Mouse (Mus musculus): ENCODE results near the gene Smim12.
A peak's percentile ranks its signal among the peaks of the same experiment; 100 is the strongest.

Gene Smim12

DNA sequence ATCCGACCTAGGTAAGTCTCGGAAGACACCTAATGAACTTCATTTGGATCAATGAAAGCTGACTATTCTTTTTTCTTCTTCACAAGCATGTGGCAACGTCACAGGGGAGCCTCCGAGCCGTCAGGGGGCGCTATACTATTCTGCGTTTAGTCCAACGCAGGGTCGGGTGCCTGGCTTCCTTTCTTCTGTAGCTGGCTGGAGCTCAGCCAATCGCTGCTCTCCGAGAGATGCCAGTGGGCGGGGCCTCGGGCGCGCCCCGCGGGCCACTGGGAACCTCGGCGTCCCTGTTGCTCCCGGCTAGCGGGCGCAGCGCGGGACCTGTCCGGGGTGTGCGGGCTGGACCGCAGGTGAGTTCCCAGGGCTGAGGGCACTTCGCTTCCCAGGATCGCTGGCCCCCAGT, at the start of gene Smim12:
Gene Smim12, plus strand, starts transcription at position 233 of the 400 bp plus-strand sequence.
- peak; percentile 98 for DNase-seq (ENCODE audit: low spot score)

GRCm38 (mm10) chr4:127194477-127195269, 48.9 kb upstream of the Smim12 start:
- no peak for DNase-seq (ENCODE audit: low spot score)

GRCm38 (mm10) chr4:127198609-127199008, 45.0 kb upstream of the Smim12 start:
- DNase-seq (ENCODE audit: low spot score), result no peak

- DNase-seq (ENCODE audit: low spot score), result no peak
These were observed 44.2 kb upstream of the Smim12 start for GRCm38 (mm10) chr4:127199406-127199805.

DNA sequence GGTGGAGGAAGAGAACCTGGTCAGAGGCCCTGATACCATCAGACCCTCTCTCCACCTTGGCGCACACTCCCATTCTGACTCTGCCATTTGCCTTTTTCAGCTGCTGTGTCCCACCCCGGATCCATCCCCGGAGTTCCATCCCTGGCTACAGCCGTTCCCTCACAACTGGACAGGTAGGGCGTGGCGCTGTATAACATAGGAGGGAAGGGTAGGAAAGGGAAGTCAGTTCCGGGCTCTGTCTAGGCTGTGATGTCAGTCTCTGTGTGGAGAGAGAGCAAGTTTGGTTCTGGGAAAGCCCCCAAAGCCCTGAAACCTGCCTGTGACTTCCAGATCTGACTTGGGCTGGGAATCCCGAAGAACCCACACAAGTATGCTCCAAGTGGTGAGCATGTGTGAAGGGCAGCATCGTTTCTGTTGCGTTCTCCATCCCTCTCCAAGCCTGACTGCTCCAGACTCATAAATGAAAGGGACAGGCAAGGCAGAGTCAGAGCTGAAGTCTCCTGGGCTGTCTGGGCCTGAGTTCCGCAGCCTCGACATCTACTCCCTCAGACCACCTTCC, 43.3 kb upstream of the Smim12 start:
- DNase-seq (ENCODE audit: low spot score), result no peak

GRCm38 (mm10) chr4:127200769-127201617, 42.6 kb upstream of the Smim12 start:
- no peak for DNase-seq (ENCODE audit: low spot score)

DNA sequence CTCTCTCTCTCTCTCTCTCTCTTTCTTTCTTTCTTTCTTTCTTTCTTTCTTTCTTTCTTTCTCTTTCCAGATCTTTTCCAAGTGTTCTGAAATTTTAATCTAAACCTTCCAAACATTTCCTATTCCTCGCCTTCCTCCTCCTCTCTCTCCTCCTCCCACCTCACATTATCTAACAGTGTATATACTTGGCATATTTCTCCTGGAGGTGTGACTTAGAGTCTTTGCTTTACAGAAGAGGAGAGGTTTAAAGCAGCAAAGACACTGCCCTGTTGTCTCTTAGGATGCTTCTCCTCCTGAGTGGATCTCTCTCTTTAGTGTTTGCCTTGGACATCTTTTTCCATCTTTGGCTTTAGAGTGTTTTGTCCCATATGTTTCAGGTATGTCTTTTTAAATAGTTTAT, 40.5 kb upstream of the Smim12 start:
- DNase-seq (ENCODE audit: low spot score), result no peak

- no peak for DNase-seq (ENCODE audit: low spot score)
These were observed 32.3 kb upstream of the Smim12 start for GRCm38 (mm10) chr4:127211318-127211717.

DNA sequence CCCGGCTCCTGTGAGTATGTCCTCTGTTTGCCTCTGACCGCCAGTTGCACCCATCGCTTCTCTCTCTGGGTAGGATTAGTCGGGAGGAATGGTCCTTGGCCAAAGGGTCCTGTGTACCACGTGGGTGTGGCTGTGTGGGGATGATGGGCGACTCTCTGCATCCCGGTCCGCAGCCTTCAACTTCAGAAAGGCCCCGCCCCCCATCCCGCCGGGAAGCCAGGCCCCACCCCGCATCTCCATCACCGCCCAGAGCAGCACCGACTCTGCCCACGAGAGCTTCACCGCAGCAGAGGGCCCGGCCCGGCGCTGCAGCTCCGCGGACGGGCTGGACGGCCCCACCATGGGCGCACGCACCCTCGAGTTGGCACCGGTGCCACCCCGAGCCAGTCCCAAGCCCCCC, 29.1 kb upstream of the Smim12 start:
- no peak for DNase-seq (ENCODE audit: low spot score)

GRCm38 (mm10) chr4:127215103-127215502, 28.5 kb upstream of the Smim12 start:
- DNase-seq (ENCODE audit: low spot score), result no peak

- no peak for DNase-seq (ENCODE audit: low spot score)
These were observed 27.8 kb upstream of the Smim12 start for GRCm38 (mm10) chr4:127215799-127216198.

DNA sequence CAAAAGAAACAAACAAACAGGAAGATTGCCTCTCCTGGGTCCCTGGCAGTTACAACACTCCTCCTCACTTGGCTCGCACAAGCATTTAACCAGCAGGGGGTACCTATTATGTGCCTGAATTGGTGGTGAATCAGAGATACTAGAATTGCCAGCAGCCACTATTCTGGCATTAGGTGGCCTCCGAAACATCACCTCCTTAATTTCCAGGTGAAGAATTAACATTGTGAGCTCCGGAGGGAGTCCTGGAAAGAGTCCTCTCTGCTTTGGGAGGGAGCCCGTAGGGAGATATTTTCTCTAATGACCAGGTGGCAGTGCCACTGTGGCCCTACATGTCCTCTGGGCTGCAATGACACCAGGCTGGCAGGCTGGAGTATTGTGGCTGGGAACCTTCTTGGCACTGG, 27.3 kb upstream of the Smim12 start:
- no peak for DNase-seq (ENCODE audit: low spot score)

GRCm38 (mm10) chr4:127217048-127217447, 26.5 kb upstream of the Smim12 start:
- no peak for DNase-seq (ENCODE audit: low spot score)

GRCm38 (mm10) chr4:127223291-127223690, 20.3 kb upstream of the Smim12 start:
- DNase-seq (ENCODE audit: low spot score), result no peak

- DNase-seq (ENCODE audit: low spot score), result no peak
These were observed 19.8 kb upstream of the Smim12 start for GRCm38 (mm10) chr4:127223755-127224154.

DNA sequence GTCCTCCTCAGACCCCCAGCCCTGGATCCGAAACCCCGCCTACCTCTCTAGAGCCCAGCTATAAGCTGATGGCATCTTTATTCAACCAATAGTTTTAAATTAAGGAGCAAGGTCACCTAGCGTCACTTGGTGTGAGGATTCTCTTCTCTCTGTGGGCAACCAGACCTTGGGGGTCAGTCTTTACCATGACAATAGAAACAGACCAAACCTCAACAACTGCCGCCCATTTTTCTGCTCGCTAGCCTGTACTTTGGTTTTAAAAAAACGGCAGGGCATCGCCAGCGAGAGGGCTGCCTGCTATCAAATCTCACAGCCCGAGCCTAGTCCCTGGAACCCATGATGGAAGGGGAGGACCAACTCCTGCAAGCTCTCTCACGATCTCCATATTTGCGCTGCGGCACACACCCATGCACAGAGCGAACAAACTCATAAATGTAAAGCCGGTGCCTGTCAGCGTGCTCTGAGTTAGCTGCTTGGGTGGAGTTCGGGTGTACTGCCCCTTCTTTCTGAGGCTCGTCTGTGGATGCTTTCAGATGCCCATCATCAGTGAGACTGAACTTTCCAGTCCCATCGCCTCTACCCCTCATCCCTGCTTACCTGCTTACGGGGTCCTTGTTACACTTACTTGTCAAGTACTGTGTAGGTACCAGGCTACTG, 19.0 kb upstream of the Smim12 start:
- DNase-seq (ENCODE audit: low spot score), result no peak

- DNase-seq (ENCODE audit: low spot score), result no peak
These were observed 17.5 kb upstream of the Smim12 start for GRCm38 (mm10) chr4:127226067-127226466.

- DNase-seq (ENCODE audit: low spot score), result no peak
These were observed 16.4 kb upstream of the Smim12 start for GRCm38 (mm10) chr4:127227051-127227673.

- no peak for DNase-seq (ENCODE audit: low spot score)
These were observed 11.6 kb upstream of the Smim12 start for GRCm38 (mm10) chr4:127232028-127232427.

DNA sequence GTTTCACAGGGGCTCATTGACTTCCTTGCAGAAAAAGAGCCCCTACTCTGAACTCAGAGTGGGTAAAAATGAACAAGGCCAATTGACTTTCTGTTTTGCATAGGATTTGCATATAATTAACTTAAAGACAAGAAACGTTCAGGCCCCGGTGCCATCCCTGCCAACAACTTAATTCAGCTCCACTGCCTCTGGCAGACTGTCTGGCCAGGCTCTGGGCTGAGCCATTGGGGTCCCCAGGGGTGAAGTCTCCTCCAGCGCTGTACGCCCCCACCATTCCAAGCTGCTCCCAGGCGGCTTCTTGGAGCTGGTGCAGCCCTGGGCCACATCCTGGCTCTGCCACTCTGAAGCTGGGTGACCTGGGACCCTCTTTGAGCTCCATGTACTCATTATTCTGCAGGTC, 11.0 kb upstream of the Smim12 start:
- DNase-seq (ENCODE audit: low spot score), result no peak

- DNase-seq (ENCODE audit: low spot score), result no peak
These were observed 10.0 kb upstream of the Smim12 start for GRCm38 (mm10) chr4:127233416-127234125.
